Mouse (Mus musculus) forebrain, postnatal 0 days (tissue): Measurements from ENCODE around the gene Slc38a5. TPM values are rescaled to one million over a fixed set of nuclear protein-coding genes. Genes with fewer than 3 reads are reported as not detected.

Source experiments
- ATAC-seq: fragments of 200-750 bp; cut with Nextera tagmentation; 2 replicates; pipeline ENCODE4 v1.8.0; 2017; ENCODE audit warnings: mild to moderate bottlenecking, moderate library complexity
- DNase-seq: peaks from one replicate; pipeline ENCODE4 v3.0.0-alpha.2; 2015
- H3K27ac ChIP-seq: fragments of 300-500 bp; sonication (generic); 2 replicates; pipeline ENCODE4 v1.5.1; 2014; ENCODE audit warnings: low read depth, mild to moderate bottlenecking, antibody characterized with exemption, low read length, moderate library complexity, mixed read lengths
- H3K27me3 ChIP-seq: fragments of 300-500 bp; sonication (generic); 2 replicates; pipeline ENCODE4 v1.6.1; 2014; ENCODE audit warnings: mild to moderate bottlenecking, low read length, mixed read lengths; ENCODE audit not compliant: insufficient read depth
- H3K36me3 ChIP-seq: fragments of 300-500 bp; sonication (generic); 2 replicates; pipeline ENCODE4 v1.6.1; 2014; ENCODE audit warnings: mild to moderate bottlenecking, moderate library complexity; ENCODE audit not compliant: insufficient read depth
- H3K4me1 ChIP-seq: fragments of 300-500 bp; sonication (generic); 2 replicates; pipeline ENCODE4 v1.6.1; 2014; ENCODE audit warnings: antibody characterized with exemption; ENCODE audit not compliant: insufficient read depth
- H3K4me2 ChIP-seq: fragments of 300-500 bp; sonication (generic); 2 replicates; pipeline ENCODE4 v1.6.1; 2014; ENCODE audit warnings: low read depth, mild to moderate bottlenecking, moderate library complexity
- H3K4me3 ChIP-seq: fragments of 300-500 bp; sonication (generic); 2 replicates; pipeline ENCODE4 v1.5.1; 2014; ENCODE audit warnings: low read depth, low read length, mixed read lengths
- H3K9ac ChIP-seq: fragments of 300-500 bp; sonication (generic); 2 replicates; pipeline ENCODE4 v1.6.1; 2014; ENCODE audit warnings: mild to moderate bottlenecking
- H3K9me3 ChIP-seq: fragments of 300-500 bp; sonication (generic); 2 replicates; pipeline ENCODE4 v1.6.1; 2016; ENCODE audit warnings: low read length
- CTCF ChIP-seq: sonication (generic); IDR thresholded peaks from 2 replicates; pipeline ENCODE4 v1.5.1; 2016; ENCODE audit warnings: antibody characterized with exemption, control low read depth, low read depth
- WGBS: fragments of 180-500 bp; shearing (Covaris S2); extraction: QIAGEN DNeasy Blood & Tissue Kit; methylation state at CpG from one replicate; pipeline ENCODE4 v1.1.7; 2014; 5-methylcytosine and 5-hydroxymethylcytosine counted together
- polyA plus RNA-seq: library from polyadenylated mRNA; unstranded; fragments of >200 nt; fragmentation: Nextera tagmentation; extraction: Ambion mirVana; gene quantifications from 2 replicates; pipeline ENCODE4 v1.2.1, GENCODE M21; 2015
- total RNA-seq: library from RNA; depleted of rRNA; stranded (reverse); fragments of >200 nt; gene quantifications from 2 replicates; pipeline ENCODE4 v1.2.3, GENCODE M21; 2014

The Slc38a5 gene
- total and polyA plus RNA-seq, 2 experiments from 2014 or later, result 20.8 to 21.5 TPM

- no peak for DNase-seq
- Histone ChIP-seq H3K9me3 (no peaks in the 10 kb centered on the region), H3K27ac (no peak overlapping the region), H3K4me3 (no peak overlapping the region), H3K9ac (no peak overlapping the region), H3K36me3 (0 out of 2 replicates have a peak, but pooled peaks cover 3% of the 10 kb centered on the region), H3K27me3 (no peaks in the 10 kb centered on the region), H3K4me2 (no peak overlapping the region), H3K4me1 (no peaks in the 10 kb centered on the region)
- no peak for ATAC-seq
- WGBS, result 76% methylated on average over 13 of the region's 13 CpGs
- TF ChIP-seq CTCF, result no peak
Observed at GRCm38 (mm10) chrX:8238804-8239395, 32.0 kb upstream of the Slc38a5 start.

GRCm38 (mm10) chrX:8247680-8248079, 23.3 kb upstream of the Slc38a5 start:
- WGBS, result 86% methylated on average over 2 of the region's 2 CpGs
- Histone ChIP-seq H3K27me3 (no peaks in the 10 kb centered on the region), H3K9ac (no peak overlapping the region), H3K4me1 (0 out of 2 replicates have a peak, but pooled peaks cover 7% of the 10 kb centered on the region), H3K36me3 (0 out of 2 replicates have a peak, but pooled peaks cover 3% of the 10 kb centered on the region), H3K4me3 (no peak overlapping the region), H3K4me2 (no peak overlapping the region), H3K27ac (no peak overlapping the region), H3K9me3 (no peaks in the 10 kb centered on the region)
- 0 out of 2 replicates have a peak, but pooled peaks have one; percentile 16 for TF ChIP-seq CTCF
- DNase-seq, result no peak
- ATAC-seq, result no peak

- H3K4me2 ChIP-seq, result no peak overlapping the region
- no peak overlapping the region for H3K27ac ChIP-seq
- H3K36me3 ChIP-seq, result no peaks in the 10 kb centered on the region
- ATAC-seq (no peak), DNase-seq (no peak)
- no peak overlapping the region for H3K4me3 ChIP-seq
- 89% methylated on average over 8 of the region's 8 CpGs for WGBS
- no peaks in the 10 kb centered on the region for H3K27me3 ChIP-seq
- H3K9me3 ChIP-seq, result no peaks in the 10 kb centered on the region
- H3K4me1 ChIP-seq, result 0 out of 2 replicates have a peak, but pooled peaks cover 7% of the 10 kb centered on the region
- TF ChIP-seq CTCF, result no peak
- H3K9ac ChIP-seq, result no peak overlapping the region
Observed at GRCm38 (mm10) chrX:8248542-8249120, 22.3 kb upstream of the Slc38a5 start.

DNA sequence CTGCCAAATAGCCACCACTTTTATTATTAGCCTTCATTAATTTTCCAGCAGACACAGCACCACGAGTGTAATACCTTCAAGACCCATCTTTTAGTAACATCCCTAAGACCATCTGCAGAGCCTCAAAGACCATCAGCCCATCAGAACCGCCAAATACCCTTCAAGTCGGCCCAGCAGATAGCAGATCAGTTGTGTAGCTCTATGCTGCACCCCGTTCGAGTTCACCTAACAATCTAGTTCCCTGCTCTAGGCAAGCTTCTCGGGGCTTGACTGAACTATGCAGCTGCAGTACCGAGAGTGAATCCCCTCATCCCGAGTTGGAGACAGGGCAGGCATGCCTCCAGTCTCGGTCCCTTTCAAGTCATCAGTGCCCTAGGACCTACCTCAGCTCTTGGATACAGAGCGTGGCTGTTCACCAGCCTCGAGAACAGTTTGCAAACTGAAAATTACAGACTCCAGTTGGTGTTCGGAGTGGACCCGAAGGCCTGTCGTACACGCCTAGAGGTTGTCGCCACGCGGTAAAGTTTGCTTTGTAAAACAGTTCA, 19.1 kb upstream of the Slc38a5 start:
- Histone ChIP-seq H3K27ac (peak overlapping the region; percentile 82; the same call in 1 of the 2 replicates), H3K9me3 (no peaks in the 10 kb centered on the region), H3K4me3 (peak overlapping the region; percentile 57), H3K27me3 (no peaks in the 10 kb centered on the region), H3K4me1 (0 out of 2 replicates have a peak, but pooled peaks cover 7% of the 10 kb centered on the region), H3K9ac (peak overlapping the region; percentile 64), H3K36me3 (no peaks in the 10 kb centered on the region), H3K4me2 (peak overlapping the region; percentile 52)
- no peak for DNase-seq
- TF ChIP-seq CTCF, result no peak
- ATAC-seq, result peak; percentile 43
- 22% methylated on average over 18 of the region's 18 CpGs for WGBS

DNA sequence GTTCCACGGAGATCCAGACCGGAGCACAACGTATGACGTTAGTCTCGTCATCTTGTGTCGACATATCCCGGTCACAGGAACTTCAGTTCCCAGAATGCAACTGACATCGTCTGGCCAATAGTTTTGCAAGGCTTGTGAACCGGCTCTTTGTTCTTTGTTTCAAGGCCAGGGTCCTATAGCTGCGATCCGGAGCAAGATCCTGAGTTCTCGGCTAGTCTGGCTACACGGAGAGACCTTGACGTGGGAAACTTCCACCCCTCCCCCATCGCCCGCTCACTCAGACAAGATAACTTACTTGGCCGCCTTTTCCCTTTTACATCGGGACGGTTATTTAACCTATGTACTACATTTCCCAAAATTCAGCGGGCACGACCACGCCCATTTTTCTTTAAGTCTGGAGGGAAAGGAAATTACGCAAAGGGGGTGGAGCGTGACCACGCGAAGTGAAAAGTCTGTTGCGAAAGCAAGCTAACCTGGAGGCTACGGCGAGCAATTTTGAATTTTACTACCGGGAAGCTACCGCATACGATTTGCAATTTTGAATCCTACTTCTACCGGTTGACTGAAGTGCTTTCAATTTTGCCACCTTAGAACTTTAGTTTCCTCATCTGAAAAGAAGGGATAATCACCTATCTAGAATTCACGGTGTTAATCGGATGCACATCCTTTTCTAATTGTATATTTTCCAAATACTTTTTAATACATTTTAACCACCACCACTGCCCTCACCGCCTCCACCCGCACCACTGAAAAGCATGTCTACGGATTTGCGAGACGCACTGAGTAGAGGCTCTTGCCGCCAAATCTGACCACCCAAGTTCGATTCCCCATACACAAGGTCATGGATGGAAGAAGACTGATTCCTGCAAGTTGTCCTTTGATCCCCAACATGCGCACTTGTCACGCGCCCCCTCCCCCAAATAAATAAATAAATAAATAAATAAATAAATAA, 18.3 kb upstream of the Slc38a5 start, which contains the start of gene Ftsj1:
Gene Ftsj1 (minus strand): TSS at position 73 of the 952 bp plus-strand sequence.
- peak within 1 kb of the TSS; percentile 64 for H3K9ac ChIP-seq
- peak within 1 kb of the TSS; percentile 57 for H3K4me3 ChIP-seq
- no peaks in the 10 kb centered on the region for H3K27me3 ChIP-seq
- no peak for TF ChIP-seq CTCF
- H3K9me3 ChIP-seq, result no peaks in the 10 kb centered on the region
- peak within 1 kb of the TSS; percentile 82 for H3K27ac ChIP-seq
- H3K36me3 ChIP-seq, result no peaks in the 10 kb centered on the region
- H3K4me2 ChIP-seq, result peak within 1 kb of the TSS; percentile 52
- ATAC-seq (peak; percentile 96), DNase-seq (peak; percentile 92)
- H3K4me1 ChIP-seq, result 0 out of 2 replicates have a peak, but pooled peaks cover 7% of the 10 kb centered on the region
- WGBS, result 22% methylated on average over 45 of the region's 45 CpGs

DNA sequence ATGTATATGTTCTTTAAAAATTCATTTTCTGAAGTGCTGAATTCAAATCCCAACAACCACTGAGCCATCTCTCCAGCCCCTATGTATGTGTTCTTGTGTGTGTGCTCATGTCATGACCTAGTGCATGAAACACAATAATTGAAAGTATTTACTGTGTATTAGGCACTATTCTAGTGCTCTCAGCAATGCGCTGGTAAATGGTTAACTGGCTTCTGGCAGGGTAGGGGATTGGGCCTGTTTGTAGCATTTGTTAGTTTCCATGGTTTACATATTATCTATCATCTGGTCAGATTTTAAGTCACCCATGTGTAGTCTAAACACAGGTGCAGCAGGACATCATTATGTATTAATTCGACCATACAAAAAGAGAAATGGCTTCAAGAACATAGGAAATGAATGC, 17.2 kb upstream of the Slc38a5 start:
- no peak overlapping the region for H3K4me3 ChIP-seq
- WGBS, result 85% methylated on average over 2 of the region's 2 CpGs
- TF ChIP-seq CTCF, result no peak
- H3K36me3 ChIP-seq, result no peaks in the 10 kb centered on the region
- H3K9ac ChIP-seq, result no peak overlapping the region
- no peaks in the 10 kb centered on the region for H3K27me3 ChIP-seq
- H3K27ac ChIP-seq, result no peak overlapping the region
- ATAC-seq, result no peak
- no peaks in the 10 kb centered on the region for H3K9me3 ChIP-seq
- H3K4me1 ChIP-seq, result 0 out of 2 replicates have a peak, but pooled peaks cover 7% of the 10 kb centered on the region
- no peak for DNase-seq
- H3K4me2 ChIP-seq, result no peak overlapping the region
